Mouse (Mus musculus) cerebellum, adult 2 months (tissue): ENCODE data around the gene Abca4. TPM values are rescaled to one million over a fixed set of nuclear protein-coding genes. Genes with fewer than 3 reads are reported as not detected.

Experiments used
- DNase-seq, 2 experiments: peaks; one replicate each; pipeline ENCODE4 v3.0.0; 2021
- H3K27ac ChIP-seq: fragments of 200-500 bp; 2 replicates; pipeline ENCODE4 v1.5.1; 2012; ENCODE audit warnings: low read length, control low read depth, inconsistent platforms; ENCODE audit not compliant: insufficient read depth
- H3K27me3 ChIP-seq: fragments of 200-500 bp; 2 replicates; pipeline ENCODE4 v1.6.1; 2012; ENCODE audit warnings: inconsistent platforms, mild to moderate bottlenecking, low read length, moderate library complexity; ENCODE audit not compliant: control insufficient read depth, insufficient read depth
- H3K4me1 ChIP-seq: fragments of 200-500 bp; 2 replicates; pipeline ENCODE4 v1.6.1; 2011; ENCODE audit warnings: low read length; ENCODE audit not compliant: control insufficient read depth, insufficient read depth
- H3K4me3 ChIP-seq: fragments of 200-500 bp; replicated peaks from 2 replicates; pipeline ENCODE3; 2011; ENCODE audit warnings: mild to moderate bottlenecking, low read depth, low read length, control low read depth; ENCODE audit not compliant: insufficient read depth
- CTCF ChIP-seq: fragments of 200-500 bp; IDR thresholded peaks from 2 replicates; pipeline ENCODE4 v1.5.1; 2011; ENCODE audit warnings: low read depth, mild to moderate bottlenecking, control low read depth, low read length, moderate library complexity, borderline replicate concordance; ENCODE audit not compliant: insufficient read depth
- POLR2A ChIP-seq: fragments of 200-500 bp; IDR thresholded peaks from 2 replicates; pipeline ENCODE4 v1.6.1; 2011; ENCODE audit warnings: low read length, control low read depth, borderline replicate concordance; ENCODE audit not compliant: insufficient read depth
- WGBS: fragments of 180-500 bp; shearing (Covaris S2); methylation state at CpG from one replicate; pipeline ENCODE4 v1.1.7; 2018; 5-methylcytosine and 5-hydroxymethylcytosine counted together
- polyA plus RNA-seq: library from polyadenylated mRNA; depleted of rRNA; stranded (reverse); fragments of >200 nt; gene quantifications from 2 replicates; pipeline ENCODE4 v1.2.3, GENCODE M21; 2012

Gene Abca4
- polyA plus RNA-seq, 1 experiment: 2.3 TPM

GRCm38 (mm10) chr3:122062586-122062985 is 18.3 kb downstream of the Abca4 start:
- no peak for TF ChIP-seq CTCF
- TF ChIP-seq POLR2A: no peak

GRCm38 (mm10) chr3:122064556-122065410 is 20.5 kb downstream of the Abca4 start:
- WGBS: 56% methylated on average over 13 of the region's 13 CpGs
- no peak overlapping the region for H3K27ac ChIP-seq

More at GRCm38 (mm10) chr3:122062586-122062985, 18.3 kb downstream of the Abca4 start:
- Histone ChIP-seq H3K4me1 (no peaks in the 10 kb centered on the region), H3K27ac (no peak overlapping the region), H3K4me3 (no peak overlapping the region), H3K27me3 (no peaks in the 10 kb centered on the region)
- DNase-seq: no peak
- 86% methylated on average over 10 of the region's 10 CpGs for WGBS

GRCm38 (mm10) chr3:122071769-122072168 is 27.5 kb downstream of the Abca4 start:
- DNase-seq: no peak
- 91% methylated on average over 10 of the region's 10 CpGs for WGBS
- Histone ChIP-seq H3K27ac (no peak overlapping the region), H3K27me3 (no peaks in the 10 kb centered on the region), H3K4me1 (peaks cover 6% of the 10 kb centered on the region; the same call in 1 of the 2 replicates), H3K4me3 (no peak overlapping the region)
- TF ChIP-seq CTCF (no peak), POLR2A (no peak)

More at GRCm38 (mm10) chr3:122064556-122065410, 20.5 kb downstream of the Abca4 start:
- H3K4me3 ChIP-seq: no peak overlapping the region
- no peak for DNase-seq
- no peak for TF ChIP-seq POLR2A
- H3K27me3 ChIP-seq: no peaks in the 10 kb centered on the region
- no peaks in the 10 kb centered on the region for H3K4me1 ChIP-seq

GRCm38 (mm10) chr3:122072646-122073571 is 28.7 kb downstream of the Abca4 start:
- Histone ChIP-seq H3K27ac (no peak overlapping the region), H3K27me3 (no peaks in the 10 kb centered on the region), H3K4me3 (no peak overlapping the region), H3K4me1 (peaks cover 6% of the 10 kb centered on the region; the same call in 1 of the 2 replicates)
- DNase-seq: no peak
- 72% methylated on average over 11 of the region's 11 CpGs for WGBS
- TF ChIP-seq CTCF (no peak), POLR2A (no peak)

- WGBS: 62% methylated on average over 5 of the region's 5 CpGs
- no peak for DNase-seq
- Histone ChIP-seq H3K4me3 (no peak overlapping the region), H3K27ac (no peak overlapping the region), H3K4me1 (peaks cover 6% of the 10 kb centered on the region; the same call in 1 of the 2 replicates), H3K27me3 (no peaks in the 10 kb centered on the region)
- TF ChIP-seq POLR2A (no peak), CTCF (no peak)
Observed at GRCm38 (mm10) chr3:122073595-122073994, 29.4 kb downstream of the Abca4 start.

- no peak overlapping the region for H3K4me3 ChIP-seq
- 10% methylated on average over 10 of the region's 10 CpGs for WGBS
- TF ChIP-seq POLR2A (no peak), CTCF (no peak)
- H3K4me1 ChIP-seq: peaks cover 6% of the 10 kb centered on the region; the same call in 1 of the 2 replicates
- peak in 1 of 2 experiments; percentile 26 for DNase-seq
- peak overlapping the region; percentile 35; the same call in 1 of the 2 replicates for H3K27ac ChIP-seq
- H3K27me3 ChIP-seq: no peaks in the 10 kb centered on the region
Observed at GRCm38 (mm10) chr3:122074334-122074733, 30.1 kb downstream of the Abca4 start.

- no peak overlapping the region for H3K27ac ChIP-seq
Observed at GRCm38 (mm10) chr3:122078141-122078540, 33.9 kb downstream of the Abca4 start.

More at GRCm38 (mm10) chr3:122078141-122078540, 33.9 kb downstream of the Abca4 start:
- WGBS: 48% methylated on average over 6 of the region's 6 CpGs
- Histone ChIP-seq H3K27me3 (no peaks in the 10 kb centered on the region), H3K4me1 (peaks cover 6% of the 10 kb centered on the region; the same call in 1 of the 2 replicates), H3K4me3 (no peak overlapping the region)
- no peak for DNase-seq
- TF ChIP-seq POLR2A (no peak), CTCF (no peak)
